Mouse (Mus musculus) stomach, embryonic 16.5 days (tissue): Measurements from ENCODE around the gene Upb1. TPM values are rescaled to one million over a fixed set of nuclear protein-coding genes. Genes with fewer than 3 reads are reported as not detected.

Experiments used
- ATAC-seq: fragments of 200-750 bp; cut with Nextera tagmentation; 2 replicates; pipeline ENCODE4 v1.8.0; 2017; ENCODE audit warnings: moderate number of reproducible peaks, moderate TSS enrichment; ENCODE audit not compliant: insufficient read depth, low FRiP score
- H3K27ac ChIP-seq: fragments of 300-500 bp; sonication (generic); 2 replicates; pipeline ENCODE4 v1.5.1; 2014; ENCODE audit warnings: low read length
- H3K27me3 ChIP-seq: fragments of 300-500 bp; sonication (generic); 2 replicates; pipeline ENCODE4 v1.6.1; 2014; ENCODE audit warnings: low read length, control low read depth, mixed read lengths; ENCODE audit not compliant: control insufficient read depth, insufficient read depth
- H3K36me3 ChIP-seq: fragments of 300-500 bp; sonication (generic); 2 replicates; pipeline ENCODE4 v1.6.1; 2014; ENCODE audit warnings: low read length; ENCODE audit not compliant: control insufficient read depth, insufficient read depth
- H3K4me1 ChIP-seq: fragments of 300-500 bp; sonication (generic); 2 replicates; pipeline ENCODE4 v1.6.1; 2014; ENCODE audit warnings: low read length, control low read depth, mixed read lengths; ENCODE audit not compliant: control insufficient read depth, insufficient read depth
- H3K4me2 ChIP-seq: fragments of 300-500 bp; sonication (generic); 2 replicates; pipeline ENCODE4 v1.6.1; 2014; ENCODE audit warnings: low read depth, low read length, mixed read lengths
- H3K4me3 ChIP-seq: fragments of 300-500 bp; sonication (generic); replicated peaks from 2 replicates; pipeline ENCODE4 v1.5.1; 2014; ENCODE audit warnings: mild to moderate bottlenecking, low read length
- H3K9ac ChIP-seq: fragments of 300-500 bp; sonication (generic); 2 replicates; pipeline ENCODE4 v1.6.1; 2014; ENCODE audit warnings: low read length
- H3K9me3 ChIP-seq: fragments of 300-500 bp; sonication (generic); replicated peaks from 2 replicates; pipeline ENCODE4 v1.6.1; 2016; ENCODE audit warnings: low read length, control low read depth; ENCODE audit not compliant: control insufficient read depth
- WGBS: fragments of 180-500 bp; shearing (Covaris S2); extraction: QIAGEN DNeasy Blood & Tissue Kit; methylation state at CpG from one replicate; pipeline ENCODE4 v1.1.7; 2014; 5-methylcytosine and 5-hydroxymethylcytosine counted together
- polyA plus RNA-seq: library from polyadenylated mRNA; unstranded; fragments of >200 nt; fragmentation: Nextera tagmentation; extraction: Ambion mirVana; gene quantifications from 2 replicates; pipeline ENCODE4 v1.2.1, GENCODE M21; 2015

Gene Upb1
- polyA plus RNA-seq, 1 experiment from 2014 or later, result 4.3 TPM

DNA sequence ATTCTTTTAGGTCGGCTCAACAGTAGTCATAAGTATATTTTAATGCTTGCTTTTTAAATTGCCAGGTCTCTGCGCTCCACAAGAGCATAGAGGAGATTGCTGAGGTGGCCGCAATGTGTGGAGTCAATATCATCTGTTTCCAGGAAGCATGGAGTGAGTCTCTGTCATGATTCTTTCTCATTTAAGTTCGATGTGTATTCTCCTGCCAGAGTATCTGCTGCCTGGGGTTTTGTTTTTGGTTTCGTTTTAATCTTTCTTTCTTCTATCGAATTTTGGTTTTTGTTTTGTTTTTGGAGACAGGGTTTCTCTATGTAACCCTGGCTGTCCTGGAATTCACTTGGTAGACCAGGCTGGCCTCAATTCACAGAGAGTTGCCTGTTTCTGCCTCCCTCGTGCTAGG lies 14.0 kb downstream of the Upb1 start:
- no peak for ATAC-seq

DNA sequence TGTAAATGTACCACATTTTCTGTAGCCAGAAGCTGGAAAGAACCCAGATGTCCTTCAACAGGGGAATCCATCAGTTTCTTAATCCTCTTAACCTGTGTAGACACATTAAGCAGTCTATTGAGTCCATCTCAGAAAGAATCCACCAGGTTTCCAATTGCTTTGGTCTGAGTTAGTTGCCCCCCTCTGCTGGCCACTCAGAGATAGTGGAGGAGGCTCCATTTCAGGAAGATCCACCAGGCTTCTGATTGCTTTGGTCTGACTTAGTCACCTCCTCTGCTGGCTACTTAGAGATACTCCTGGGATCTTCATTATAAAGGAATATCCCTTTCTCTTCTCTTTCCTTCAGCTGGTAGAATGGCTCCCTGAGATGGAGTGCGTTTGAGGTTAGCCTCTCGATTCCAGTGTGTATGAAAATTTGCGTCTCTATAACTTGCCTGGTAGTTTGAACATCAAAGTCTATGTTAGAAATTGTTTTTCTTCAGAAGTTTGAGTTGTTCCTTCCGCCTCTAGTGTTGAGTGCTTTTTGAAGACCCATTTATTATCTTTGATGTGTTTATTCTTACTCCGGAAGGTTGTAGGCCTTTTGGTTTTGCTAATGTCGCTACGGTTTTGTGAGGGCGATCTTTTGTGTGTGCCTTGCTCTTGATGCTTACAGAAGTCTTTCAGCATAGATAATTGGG lies 16.6 kb downstream of the Upb1 start:
- no peak for ATAC-seq

More for the DNA sequence above, 14.0 kb downstream of the Upb1 start:
- Histone ChIP-seq H3K27ac (no peak overlapping the region), H3K27me3 (no peaks in the 10 kb centered on the region), H3K36me3 (no peaks in the 10 kb centered on the region), H3K9me3 (no peaks in the 10 kb centered on the region), H3K4me2 (no peak overlapping the region), H3K4me3 (no peak overlapping the region), H3K9ac (no peak overlapping the region), H3K4me1 (peaks cover 7% of the 10 kb centered on the region)
- 83% methylated on average over 7 of the region's 7 CpGs for WGBS

DNA sequence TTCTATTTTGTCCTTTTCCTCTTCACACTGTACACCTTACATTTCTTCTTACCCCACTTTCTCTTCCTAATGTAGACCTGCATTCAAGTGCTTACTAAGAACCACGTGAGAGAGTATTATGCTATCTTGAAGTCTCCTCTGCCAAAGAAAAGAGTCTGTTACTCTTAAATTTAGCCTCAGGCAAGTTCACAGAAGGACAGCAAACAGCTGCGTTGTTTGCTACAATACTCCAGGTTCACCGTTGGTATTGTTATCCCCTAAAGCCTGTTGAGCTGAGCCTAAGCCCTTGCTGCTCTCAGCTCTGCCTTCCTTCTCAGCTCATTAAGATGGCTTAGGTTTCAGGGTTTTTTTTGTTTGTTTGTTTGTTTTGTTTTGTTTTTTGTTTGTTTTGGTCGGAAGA lies 17.8 kb downstream of the Upb1 start:
- no peaks in the 10 kb centered on the region for H3K4me1 ChIP-seq

More for the DNA sequence above, 16.6 kb downstream of the Upb1 start:
- Histone ChIP-seq H3K27ac (no peak overlapping the region), H3K36me3 (no peaks in the 10 kb centered on the region), H3K4me3 (no peak overlapping the region), H3K27me3 (no peaks in the 10 kb centered on the region), H3K4me2 (no peak overlapping the region), H3K4me1 (0 out of 2 replicates have a peak, but pooled peaks cover 2% of the 10 kb centered on the region), H3K9ac (no peak overlapping the region), H3K9me3 (no peaks in the 10 kb centered on the region)
- WGBS, result 62% methylated on average over 8 of the region's 8 CpGs

DNA sequence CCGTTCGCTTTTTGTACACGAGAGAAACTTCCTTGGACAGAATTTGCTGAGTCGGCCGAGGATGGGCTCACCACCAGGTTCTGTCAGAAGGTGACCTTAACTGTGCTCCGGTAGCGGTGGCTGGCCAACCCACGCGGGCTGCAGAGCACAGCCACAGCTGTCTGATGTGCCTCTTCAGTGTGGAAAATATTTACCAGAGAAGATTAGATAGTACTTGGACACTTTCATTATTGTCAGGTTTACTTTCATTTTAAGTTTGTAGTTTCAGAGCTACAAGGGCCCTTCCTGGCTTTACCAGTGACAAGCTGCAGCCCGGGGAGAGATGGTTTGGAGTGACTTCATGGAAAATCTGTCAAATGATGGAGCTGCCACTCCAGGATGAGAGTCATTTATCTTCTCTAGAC lies 23.6 kb downstream of the Upb1 start:
- no peaks in the 10 kb centered on the region for H3K9me3 ChIP-seq
- no peak overlapping the region for H3K4me2 ChIP-seq
- 65% methylated on average over 10 of the region's 10 CpGs for whole genome bisulfite sequencing
- H3K27me3 ChIP-seq, result no peaks in the 10 kb centered on the region
- ATAC-seq, result no peak
- no peak overlapping the region for H3K9ac ChIP-seq
- no peaks in the 10 kb centered on the region; the same call in 1 of the 2 replicates for H3K4me1 ChIP-seq
- no peak overlapping the region for H3K4me3 ChIP-seq
- no peak overlapping the region for H3K27ac ChIP-seq
- H3K36me3 ChIP-seq, result no peaks in the 10 kb centered on the region

More for the DNA sequence above, 17.8 kb downstream of the Upb1 start:
- Histone ChIP-seq H3K36me3 (no peaks in the 10 kb centered on the region), H3K27ac (no peak overlapping the region), H3K4me3 (no peak overlapping the region), H3K9ac (no peak overlapping the region), H3K27me3 (no peaks in the 10 kb centered on the region), H3K9me3 (no peaks in the 10 kb centered on the region), H3K4me2 (no peak overlapping the region)
- 53% methylated on average over 4 of the region's 4 CpGs for WGBS
- no peak for ATAC-seq

DNA sequence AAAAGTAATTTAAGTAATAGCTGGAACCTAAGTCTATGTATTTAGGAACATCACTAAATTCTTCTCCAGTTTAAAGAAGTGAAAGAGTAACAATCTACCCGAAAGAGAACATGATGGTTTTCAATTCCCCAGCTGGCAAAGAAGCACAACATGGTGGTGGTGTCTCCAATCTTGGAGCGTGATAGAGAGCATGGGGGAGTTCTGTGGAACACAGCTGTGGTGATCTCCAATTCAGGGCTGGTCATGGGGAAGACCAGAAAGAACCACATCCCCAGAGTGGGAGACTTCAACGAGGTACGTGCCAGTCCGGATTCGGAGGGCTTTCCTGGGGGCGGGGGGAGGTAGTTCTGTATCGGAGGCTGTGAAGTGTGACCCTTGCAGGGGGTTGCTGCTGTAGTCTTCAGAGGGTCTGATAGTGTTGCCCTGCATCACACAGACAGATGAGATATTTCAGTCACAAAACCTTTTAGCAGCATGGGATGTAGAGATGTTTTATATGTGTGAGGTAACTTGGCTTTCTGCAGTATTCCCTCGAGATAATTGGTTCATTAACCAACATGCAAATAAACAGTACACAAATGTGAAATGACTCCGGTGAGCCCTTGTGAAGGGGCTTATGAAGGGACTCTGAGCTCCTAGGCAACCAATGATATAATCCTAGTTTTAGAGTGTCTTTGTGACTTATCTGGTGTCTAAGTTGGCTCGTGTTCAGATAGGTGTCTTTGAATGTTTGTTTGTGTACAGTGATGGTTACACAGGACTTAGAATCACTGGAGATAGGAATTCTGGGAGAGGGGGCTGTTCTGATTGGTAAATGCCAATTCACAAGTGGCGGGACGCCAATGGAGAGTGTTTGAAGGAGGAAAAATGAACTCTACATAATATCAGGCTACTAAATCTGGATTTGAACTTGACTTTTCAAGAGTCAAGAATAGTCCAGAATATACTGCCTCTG lies 27.4 kb downstream of the Upb1 start:
- Histone ChIP-seq H3K9ac (no peak overlapping the region), H3K36me3 (no peaks in the 10 kb centered on the region), H3K4me2 (peak overlapping the region; percentile 28; the same call in 1 of the 2 replicates), H3K9me3 (peaks cover 3% of the 10 kb centered on the region; the same call in 1 of the 2 replicates), H3K4me3 (no peak overlapping the region), H3K27ac (peak overlapping the region; percentile 49), H3K27me3 (no peaks in the 10 kb centered on the region), H3K4me1 (no peaks in the 10 kb centered on the region; the same call in 1 of the 2 replicates)
- 80% methylated on average over 13 of the region's 13 CpGs for WGBS
- ATAC-seq, result no peak

DNA sequence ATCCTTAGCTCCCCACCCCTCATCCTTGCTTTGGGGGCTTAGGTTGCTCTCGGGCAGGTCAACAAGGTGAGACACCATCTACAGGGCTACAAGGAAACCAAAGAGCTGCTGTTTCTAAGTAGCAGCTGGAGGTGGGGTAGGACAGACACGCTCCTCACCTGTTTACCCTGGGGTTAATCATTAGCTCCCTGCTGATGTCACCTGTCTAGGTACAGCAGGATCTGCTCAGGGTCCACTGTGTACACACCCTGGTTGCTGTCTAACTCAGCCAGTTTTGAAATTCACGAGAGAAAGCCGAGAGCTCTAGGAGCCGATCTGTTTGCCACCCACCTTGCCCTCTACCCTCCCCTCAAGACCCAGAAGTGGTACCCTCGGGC lies 28.1 kb downstream of the Upb1 start:
- no peaks in the 10 kb centered on the region for H3K36me3 ChIP-seq
- H3K4me2 ChIP-seq, result peak overlapping the region; percentile 28; the same call in 1 of the 2 replicates
- H3K27me3 ChIP-seq, result no peaks in the 10 kb centered on the region
- no peak overlapping the region for H3K9ac ChIP-seq
- H3K9me3 ChIP-seq, result peaks cover 3% of the 10 kb centered on the region; the same call in 1 of the 2 replicates
- peak overlapping the region; percentile 53 for H3K27ac ChIP-seq
- no peaks in the 10 kb centered on the region; the same call in 1 of the 2 replicates for H3K4me1 ChIP-seq
- 51% methylated on average over 6 of the region's 6 CpGs for WGBS
- peak; percentile 99 for ATAC-seq
- H3K4me3 ChIP-seq, result 0 out of 2 replicates have a peak overlapping the region, but pooled peaks have one; percentile 3

DNA sequence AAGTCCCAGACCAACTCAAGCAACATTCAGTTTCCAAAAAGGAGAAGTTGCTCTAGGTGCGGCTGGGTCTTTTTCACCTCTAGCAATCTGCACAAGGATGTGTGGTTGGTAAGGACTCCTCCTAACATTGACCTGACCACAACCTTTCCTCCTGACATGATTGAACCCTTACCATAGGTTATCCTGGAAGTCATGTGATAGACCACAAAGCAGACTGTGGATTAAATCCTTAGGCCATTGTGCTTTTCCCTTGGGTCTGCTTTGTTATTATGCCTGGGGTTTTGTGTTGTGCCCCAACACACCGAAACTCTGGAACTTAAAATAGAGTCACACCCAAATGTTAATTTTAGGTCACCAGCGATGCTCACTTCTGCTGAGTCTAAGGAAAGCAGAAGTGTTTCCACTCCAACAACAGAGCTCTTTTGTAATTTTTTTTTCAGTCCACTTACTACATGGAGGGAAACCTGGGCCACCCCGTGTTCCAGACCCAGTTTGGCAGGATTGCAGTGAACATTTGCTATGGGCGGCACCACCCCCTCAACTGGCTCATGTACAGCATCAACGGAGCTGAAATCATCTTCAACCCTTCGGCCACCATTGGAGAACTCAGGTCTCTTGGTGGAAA lies 28.7 kb downstream of the Upb1 start:
- ATAC-seq, result peak; percentile 11; the same call in 1 of the 2 replicates
- Histone ChIP-seq H3K4me3 (0 out of 2 replicates have a peak overlapping the region, but pooled peaks have one; percentile 3), H3K9me3 (peaks cover 3% of the 10 kb centered on the region; the same call in 1 of the 2 replicates), H3K9ac (no peak overlapping the region), H3K36me3 (no peaks in the 10 kb centered on the region), H3K4me1 (no peaks in the 10 kb centered on the region; the same call in 1 of the 2 replicates), H3K27me3 (no peaks in the 10 kb centered on the region), H3K4me2 (peak overlapping the region; percentile 28; the same call in 1 of the 2 replicates), H3K27ac (peak overlapping the region; percentile 53)
- WGBS, result 70% methylated on average over 7 of the region's 7 CpGs

DNA sequence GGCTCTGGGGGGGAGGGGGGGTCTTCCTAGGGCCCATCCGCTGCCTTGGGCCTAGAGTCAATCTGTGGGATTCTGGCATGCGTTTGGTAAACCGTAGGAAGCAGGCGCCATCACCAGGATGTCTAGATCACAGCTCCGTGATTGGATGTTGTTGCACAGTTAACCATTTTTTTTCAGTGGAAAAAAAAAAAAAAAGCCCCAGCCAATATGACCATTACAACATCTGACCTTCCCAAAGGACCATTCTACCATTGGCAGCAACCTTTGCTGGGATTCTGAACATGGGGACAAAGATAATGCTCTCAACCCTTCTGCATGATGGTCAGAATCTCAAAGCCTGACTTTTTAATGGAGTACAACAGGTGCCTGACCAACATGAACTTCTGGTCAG lies 29.2 kb downstream of the Upb1 start:
- 88% methylated on average over 5 of the region's 5 CpGs for WGBS
- ATAC-seq, result no peak
- Histone ChIP-seq H3K27ac (no peak overlapping the region), H3K36me3 (no peaks in the 10 kb centered on the region), H3K4me3 (no peak overlapping the region), H3K27me3 (no peaks in the 10 kb centered on the region), H3K9me3 (peaks cover 3% of the 10 kb centered on the region; the same call in 1 of the 2 replicates), H3K4me2 (no peak overlapping the region), H3K4me1 (no peaks in the 10 kb centered on the region; the same call in 1 of the 2 replicates), H3K9ac (no peak overlapping the region)
